Mouse (Mus musculus) lung, postnatal 0 days (tissue): ENCODE measurements around the gene Spred3.

Experiments used
- CTCF ChIP-seq: IDR thresholded peaks from 2 replicates; pipeline ENCODE4 v1.5.1; 2016; ENCODE audit warnings: antibody characterized with exemption, mild to moderate bottlenecking
- EP300 ChIP-seq: IDR thresholded peaks from 2 replicates; pipeline ENCODE4 v1.6.1; 2016; ENCODE audit warnings: antibody characterized with exemption, mild to moderate bottlenecking, control low read depth

- TF ChIP-seq CTCF (no peak), EP300 (no peak)
Observed at GRCm38 (mm10) chr7:29134693-29135386, 35.4 kb downstream of the Spred3 start, which contains the start of gene Rasgrp4.
